Mouse (Mus musculus): Measurements from ENCODE around the gene Ptpra.

The Ptpra gene

GRCm38 (mm10) chr2:130442162-130442561, 7.9 kb upstream of the Ptpra start:
- no peak for DNase-seq (ENCODE audit: low spot score)

GRCm38 (mm10) chr2:130448449-130448848, 1.6 kb upstream of the Ptpra start:
- DNase-seq (ENCODE audit: low spot score), result no peak

- no peak for DNase-seq (ENCODE audit: low spot score)
Observed at GRCm38 (mm10) chr2:130449021-130449793, 871 bp upstream of the Ptpra start.

GRCm38 (mm10) chr2:130450434-130450796, 337 bp downstream of the Ptpra start:
- DNase-seq (ENCODE audit: low spot score), result peak; percentile 67

GRCm38 (mm10) chr2:130451086-130451726, 1.1 kb downstream of the Ptpra start:
- DNase-seq (ENCODE audit: low spot score), result no peak

- DNase-seq (ENCODE audit: low spot score), result no peak
Observed at GRCm38 (mm10) chr2:130451727-130452090, 1.6 kb downstream of the Ptpra start.

- no peak for DNase-seq (ENCODE audit: low spot score)
Observed at GRCm38 (mm10) chr2:130452266-130452665, 2.2 kb downstream of the Ptpra start.

GRCm38 (mm10) chr2:130453421-130453820, 3.3 kb downstream of the Ptpra start:
- DNase-seq (ENCODE audit: low spot score), result no peak

GRCm38 (mm10) chr2:130454748-130455370, 4.8 kb downstream of the Ptpra start:
- no peak for DNase-seq (ENCODE audit: low spot score)

- no peak for DNase-seq (ENCODE audit: low spot score)
Observed at GRCm38 (mm10) chr2:130457871-130458270, 7.8 kb downstream of the Ptpra start.

GRCm38 (mm10) chr2:130459576-130459975, 9.5 kb downstream of the Ptpra start:
- DNase-seq (ENCODE audit: low spot score), result no peak

GRCm38 (mm10) chr2:130461287-130462071, 11.4 kb downstream of the Ptpra start:
- DNase-seq (ENCODE audit: low spot score), result no peak

GRCm38 (mm10) chr2:130466438-130466837, 16.4 kb downstream of the Ptpra start:
- no peak for DNase-seq (ENCODE audit: low spot score)

- no peak for DNase-seq (ENCODE audit: low spot score)
Observed at GRCm38 (mm10) chr2:130469366-130469765, 19.3 kb downstream of the Ptpra start.

- DNase-seq (ENCODE audit: low spot score), result no peak
Observed at GRCm38 (mm10) chr2:130469935-130470334, 19.9 kb downstream of the Ptpra start.

GRCm38 (mm10) chr2:130472908-130473510, 22.9 kb downstream of the Ptpra start:
- DNase-seq (ENCODE audit: low spot score), result no peak

GRCm38 (mm10) chr2:130475764-130476163, 25.7 kb downstream of the Ptpra start:
- no peak for DNase-seq (ENCODE audit: low spot score)

GRCm38 (mm10) chr2:130476666-130477297, 26.7 kb downstream of the Ptpra start:
- no peak for DNase-seq (ENCODE audit: low spot score)

- peak; percentile 23 for DNase-seq (ENCODE audit: low spot score)
Observed at GRCm38 (mm10) chr2:130482177-130482576, 32.1 kb downstream of the Ptpra start.

- no peak for DNase-seq (ENCODE audit: low spot score)
Observed at GRCm38 (mm10) chr2:130482700-130483099, 32.6 kb downstream of the Ptpra start.

GRCm38 (mm10) chr2:130484206-130484605, 34.1 kb downstream of the Ptpra start:
- DNase-seq (ENCODE audit: low spot score), result no peak

GRCm38 (mm10) chr2:130488002-130488401, 37.9 kb downstream of the Ptpra start:
- no peak for DNase-seq (ENCODE audit: low spot score)
